Mouse (Mus musculus) lung, postnatal 36 days (tissue): ENCODE results near the gene Aifm3.

Source experiments
- DNase-seq: peaks from one replicate; pipeline ENCODE4 v3.0.0; 2022; ENCODE audit warnings: mixed read lengths

Gene Aifm3

DNA sequence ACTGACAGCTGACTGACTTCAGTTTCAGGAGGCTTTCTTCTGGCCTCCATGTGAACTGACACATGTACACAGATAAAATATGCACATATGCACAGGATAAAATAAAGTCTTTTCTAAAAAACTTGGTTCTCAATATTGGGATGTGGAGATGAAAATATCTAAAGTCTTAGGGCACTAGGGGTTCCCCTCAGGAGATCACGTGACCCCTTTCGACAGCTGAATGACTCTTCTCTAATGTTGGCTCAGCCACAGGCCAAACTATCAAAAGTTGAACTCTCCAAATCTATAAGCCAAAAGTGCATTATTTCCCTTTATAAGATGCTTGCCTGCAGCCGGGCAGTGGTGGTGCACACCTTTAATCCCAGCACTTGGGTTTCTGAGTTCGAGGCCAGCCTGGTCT is 66.8 kb downstream of the Aifm3 start:
- no peak for DNase-seq

DNA sequence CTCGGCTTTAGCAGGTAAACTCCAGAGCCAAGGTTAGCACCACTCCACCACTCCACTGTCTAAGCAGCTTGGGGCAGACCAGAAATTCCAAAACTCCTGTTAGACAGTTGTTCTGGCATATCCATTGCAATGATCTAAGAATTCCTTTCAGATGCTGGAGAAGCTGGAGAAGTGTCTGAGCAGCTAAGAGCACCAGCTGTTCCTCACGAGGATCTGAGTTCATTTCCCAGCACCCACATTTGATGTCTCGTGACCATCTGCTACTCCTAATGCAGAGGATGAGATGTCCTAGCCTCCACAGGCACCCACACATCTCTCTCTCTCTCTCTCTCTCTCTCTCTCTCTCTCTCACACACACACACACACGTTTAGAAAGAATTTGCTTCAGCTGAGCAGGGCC is 67.5 kb downstream of the Aifm3 start:
- no peak for DNase-seq
